Mouse (Mus musculus): ENCODE results near the gene Lemd2. TPM values are rescaled to one million over a fixed set of nuclear protein-coding genes. Genes with fewer than 3 reads are reported as not detected.

Gene Lemd2
- polyA plus RNA-seq, 1 experiment from 2014 or later = 9.6 TPM

DNA sequence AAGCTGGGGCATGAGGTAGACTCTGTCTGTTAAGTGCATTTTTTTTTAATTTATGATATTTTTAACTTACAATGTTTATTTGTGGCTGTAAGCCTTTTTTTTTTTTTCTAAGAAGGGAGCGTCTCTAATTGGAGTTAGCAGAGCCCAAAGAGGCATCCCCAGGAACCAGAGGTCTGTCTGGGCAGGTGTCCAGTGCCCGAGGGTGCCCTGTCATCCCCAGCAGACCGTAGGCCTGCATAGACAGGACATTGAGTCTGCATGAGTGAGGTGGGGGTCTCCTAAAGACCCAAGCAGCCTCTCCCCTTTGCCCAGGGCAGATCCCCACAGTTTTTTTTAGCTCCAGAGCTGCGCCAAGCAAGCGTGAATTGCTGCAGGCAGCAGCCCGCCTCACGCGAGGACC lies 48.5 kb downstream of the Lemd2 start:
- ATAC-seq (ENCODE audit: low FRiP score, low TSS enrichment) = no peak
- H3K27me3 ChIP-seq (ENCODE audit: control insufficient read depth, insufficient read depth, low read length) = no peaks in the 10 kb centered on the region
- no peak overlapping the region for H3K27ac ChIP-seq (replicated peaks)
- no peak overlapping the region for H3K9ac ChIP-seq (ENCODE audit: low read length)
- H3K36me3 ChIP-seq (ENCODE audit: control insufficient read depth, insufficient read depth, low read length) = no peaks in the 10 kb centered on the region
- H3K4me2 ChIP-seq (replicated peaks; ENCODE audit: low read depth) = no peak overlapping the region
- peaks cover 9% of the 10 kb centered on the region for H3K4me1 ChIP-seq (replicated peaks; ENCODE audit: control insufficient read depth, insufficient read depth)
- WGBS = 74% methylated on average over 8 of the region's 8 CpGs
- DNase-seq (ENCODE audit: low spot score) = no peak
- TF ChIP-seq CTCF (IDR thresholded peaks at IDR 0.05; ENCODE audit: low read depth) = no peak
- no peak for TF ChIP-seq EP300 (optimal IDR thresholded peaks at IDR 0.05)
- no peaks in the 10 kb centered on the region for H3K9me3 ChIP-seq (ENCODE audit: control insufficient read depth, low read length)
- no peak overlapping the region for H3K4me3 ChIP-seq (ENCODE audit: low read depth, low read length)

GRCm38 (mm10) chr17:27154881-27155280 lies 49.4 kb downstream of the Lemd2 start:
- no peak overlapping the region for H3K4me3 ChIP-seq (ENCODE audit: low read depth, low read length)
- WGBS = 73% methylated on average over 6 of the region's 6 CpGs

GRCm38 (mm10) chr17:27154256-27154655 lies 50.0 kb downstream of the Lemd2 start:
- peaks cover 9% of the 10 kb centered on the region for H3K4me1 ChIP-seq (replicated peaks; ENCODE audit: control insufficient read depth, insufficient read depth)
- no peaks in the 10 kb centered on the region for H3K9me3 ChIP-seq (ENCODE audit: control insufficient read depth, low read length)
- no peak for DNase-seq (ENCODE audit: low spot score)
- H3K36me3 ChIP-seq (ENCODE audit: control insufficient read depth, insufficient read depth, low read length) = no peaks in the 10 kb centered on the region
- no peak overlapping the region for H3K4me2 ChIP-seq (replicated peaks; ENCODE audit: low read depth)
- H3K27ac ChIP-seq (replicated peaks) = peak overlapping the region; percentile 90
- no peak for ATAC-seq (ENCODE audit: low FRiP score, low TSS enrichment)
- WGBS = 74% methylated on average over 14 of the region's 14 CpGs
- H3K27me3 ChIP-seq (ENCODE audit: control insufficient read depth, insufficient read depth, low read length) = no peaks in the 10 kb centered on the region
- no peak for TF ChIP-seq EP300 (optimal IDR thresholded peaks at IDR 0.05)
- no peak for TF ChIP-seq CTCF (IDR thresholded peaks at IDR 0.05; ENCODE audit: low read depth)
- 0 out of 2 replicates have a peak overlapping the region, but pooled peaks have one; percentile 13 for H3K9ac ChIP-seq (ENCODE audit: low read length)
- no peak overlapping the region for H3K4me3 ChIP-seq (ENCODE audit: low read depth, low read length)

More at GRCm38 (mm10) chr17:27154881-27155280, 49.4 kb downstream of the Lemd2 start:
- TF ChIP-seq EP300 (optimal IDR thresholded peaks at IDR 0.05) (no peak), CTCF (IDR thresholded peaks at IDR 0.05; ENCODE audit: low read depth) (no peak)
- no peak for ATAC-seq (ENCODE audit: low FRiP score, low TSS enrichment)
- H3K9ac ChIP-seq (ENCODE audit: low read length) = no peak overlapping the region
- no peaks in the 10 kb centered on the region for H3K36me3 ChIP-seq (ENCODE audit: control insufficient read depth, insufficient read depth, low read length)
- H3K27ac ChIP-seq (replicated peaks) = peak overlapping the region; percentile 90; the same call in 1 of the 2 replicates
- DNase-seq (ENCODE audit: low spot score) = no peak
- H3K4me2 ChIP-seq (replicated peaks; ENCODE audit: low read depth) = no peak overlapping the region
- H3K27me3 ChIP-seq (ENCODE audit: control insufficient read depth, insufficient read depth, low read length) = no peaks in the 10 kb centered on the region
- no peaks in the 10 kb centered on the region for H3K9me3 ChIP-seq (ENCODE audit: control insufficient read depth, low read length)
- H3K4me1 ChIP-seq (replicated peaks; ENCODE audit: control insufficient read depth, insufficient read depth) = peaks cover 9% of the 10 kb centered on the region

DNA sequence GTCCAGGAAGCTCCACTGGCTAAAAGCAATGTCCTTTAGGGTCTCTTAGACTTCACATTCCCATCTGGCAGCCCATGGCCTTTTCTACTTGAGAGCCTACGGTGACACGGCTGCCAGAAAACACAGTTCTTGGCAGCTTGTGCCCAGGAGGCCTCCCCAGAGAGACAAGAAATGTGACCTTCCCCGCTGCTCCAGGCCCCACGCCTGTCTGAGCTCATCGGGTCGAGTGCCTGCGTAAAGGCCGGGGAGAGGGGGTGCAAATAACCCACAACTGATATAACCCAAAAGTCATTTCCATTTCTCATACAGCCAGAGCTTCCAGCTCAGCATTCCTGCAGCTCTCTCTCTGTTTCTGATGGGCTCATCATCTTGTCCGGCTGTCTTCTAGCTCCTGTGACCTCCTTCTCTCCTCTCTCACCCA lies 50.5 kb downstream of the Lemd2 start:
- H3K36me3 ChIP-seq (ENCODE audit: control insufficient read depth, insufficient read depth, low read length) = no peaks in the 10 kb centered on the region
- 0 out of 2 replicates have a peak overlapping the region, but pooled peaks have one; percentile 18 for H3K9ac ChIP-seq (ENCODE audit: low read length)
- H3K27me3 ChIP-seq (ENCODE audit: control insufficient read depth, insufficient read depth, low read length) = no peaks in the 10 kb centered on the region
- no peak overlapping the region for H3K4me3 ChIP-seq (ENCODE audit: low read depth, low read length)
- no peak overlapping the region for H3K4me2 ChIP-seq (replicated peaks; ENCODE audit: low read depth)
- peaks cover 9% of the 10 kb centered on the region for H3K4me1 ChIP-seq (replicated peaks; ENCODE audit: control insufficient read depth, insufficient read depth)
- TF ChIP-seq CTCF (IDR thresholded peaks at IDR 0.05; ENCODE audit: low read depth) (no peak), EP300 (optimal IDR thresholded peaks at IDR 0.05) (no peak)
- H3K27ac ChIP-seq (replicated peaks) = peak overlapping the region; percentile 90
- WGBS = 33% methylated on average over 9 of the region's 9 CpGs
- ATAC-seq (ENCODE audit: low FRiP score, low TSS enrichment) (peak; percentile 55), DNase-seq (ENCODE audit: low spot score) (peak; percentile 55)
- no peaks in the 10 kb centered on the region for H3K9me3 ChIP-seq (ENCODE audit: control insufficient read depth, low read length)

DNA sequence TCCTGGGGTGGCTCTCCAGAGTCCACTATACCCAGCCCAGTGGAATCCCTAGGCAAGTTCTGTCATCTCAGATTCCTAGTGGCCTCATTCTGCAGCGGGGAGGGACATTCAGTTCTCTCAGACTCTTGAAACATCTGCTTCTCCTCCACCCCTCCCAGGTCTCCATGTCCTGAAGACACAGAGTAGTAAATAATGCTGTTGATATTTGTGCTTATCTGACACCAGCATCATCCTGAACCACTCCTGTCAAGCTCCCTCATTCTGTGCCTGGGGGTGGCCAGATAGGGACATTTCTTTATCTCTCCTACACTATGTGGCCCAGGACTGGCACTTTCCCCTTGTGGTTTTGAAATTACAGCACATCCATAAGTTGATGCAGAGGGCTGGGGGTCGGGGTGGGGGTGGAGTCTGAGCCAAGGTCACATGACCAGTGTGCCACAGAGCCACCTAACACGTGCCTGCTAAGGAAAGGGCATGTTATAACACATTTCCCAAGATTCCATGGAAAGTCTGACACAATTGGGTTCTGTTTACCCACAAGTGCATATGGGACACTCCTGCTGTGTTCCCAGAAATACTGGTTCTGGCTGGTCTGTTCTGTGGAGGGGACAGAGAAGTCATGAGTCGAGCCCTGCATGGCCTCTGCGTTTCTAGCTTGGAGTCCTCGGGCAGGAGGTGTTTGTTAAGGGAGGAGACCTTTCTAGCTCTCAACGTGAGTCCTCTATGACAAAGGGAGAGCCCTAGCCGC lies 51.1 kb downstream of the Lemd2 start:
- no peak for TF ChIP-seq CTCF (IDR thresholded peaks at IDR 0.05; ENCODE audit: low read depth)
- TF ChIP-seq EP300 (optimal IDR thresholded peaks at IDR 0.05) = peak; percentile 95

DNA sequence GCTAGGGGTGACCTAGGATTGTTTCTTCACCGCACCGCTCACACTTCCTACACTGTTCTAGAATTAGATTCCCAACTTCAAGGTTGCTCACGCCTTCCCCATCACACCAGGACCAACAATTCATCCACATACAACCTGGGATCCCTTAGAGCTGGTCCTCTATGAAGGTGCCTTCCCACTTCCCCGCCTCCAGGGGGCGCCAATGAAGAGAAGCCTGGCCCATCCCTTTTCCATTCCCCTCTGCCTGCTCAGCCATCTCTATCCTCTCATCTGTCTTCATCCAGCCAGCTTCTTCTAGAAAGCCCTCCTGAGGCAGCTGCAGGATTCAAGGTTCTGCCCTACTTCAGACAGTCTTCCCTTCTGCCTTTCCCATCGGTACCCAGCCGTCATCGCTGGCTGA lies 52.9 kb downstream of the Lemd2 start:
- WGBS = 73% methylated on average over 8 of the region's 8 CpGs
- H3K27ac ChIP-seq (replicated peaks) = no peak overlapping the region
- H3K9me3 ChIP-seq (ENCODE audit: control insufficient read depth, low read length) = no peaks in the 10 kb centered on the region
- no peak overlapping the region for H3K4me2 ChIP-seq (replicated peaks; ENCODE audit: low read depth)
- no peak overlapping the region for H3K4me3 ChIP-seq (ENCODE audit: low read depth, low read length)
- DNase-seq (ENCODE audit: low spot score) = peak; percentile 62
- no peak for ATAC-seq (ENCODE audit: low FRiP score, low TSS enrichment)
- no peaks in the 10 kb centered on the region for H3K27me3 ChIP-seq (ENCODE audit: control insufficient read depth, insufficient read depth, low read length)
- H3K4me1 ChIP-seq (replicated peaks; ENCODE audit: control insufficient read depth, insufficient read depth) = peaks cover 9% of the 10 kb centered on the region
- no peak overlapping the region for H3K9ac ChIP-seq (ENCODE audit: low read length)
- H3K36me3 ChIP-seq (ENCODE audit: control insufficient read depth, insufficient read depth, low read length) = no peaks in the 10 kb centered on the region
- TF ChIP-seq EP300 (optimal IDR thresholded peaks at IDR 0.05) (no peak), CTCF (IDR thresholded peaks at IDR 0.05; ENCODE audit: low read depth) (peak; percentile 72)

More for the DNA sequence above, 51.1 kb downstream of the Lemd2 start:
- DNase-seq (ENCODE audit: low spot score) (peak; percentile 70), ATAC-seq (ENCODE audit: low FRiP score, low TSS enrichment) (peak; percentile 88)
- Histone ChIP-seq H3K27me3 (ENCODE audit: control insufficient read depth, insufficient read depth, low read length) (no peaks in the 10 kb centered on the region), H3K4me1 (replicated peaks; ENCODE audit: control insufficient read depth, insufficient read depth) (peaks cover 9% of the 10 kb centered on the region), H3K9ac (ENCODE audit: low read length) (0 out of 2 replicates have a peak overlapping the region, but pooled peaks have one; percentile 18), H3K4me3 (ENCODE audit: low read depth, low read length) (no peak overlapping the region), H3K9me3 (ENCODE audit: control insufficient read depth, low read length) (no peaks in the 10 kb centered on the region), H3K4me2 (replicated peaks; ENCODE audit: low read depth) (no peak overlapping the region), H3K27ac (replicated peaks) (peak overlapping the region; percentile 90), H3K36me3 (ENCODE audit: control insufficient read depth, insufficient read depth, low read length) (no peaks in the 10 kb centered on the region)
- WGBS = 40% methylated on average over 8 of the region's 8 CpGs
